Mouse (Mus musculus) brown adipose tissue, adult 24 weeks (tissue): ENCODE data around the gene Shank2. TPM values are rescaled to one million over a fixed set of nuclear protein-coding genes. Genes with fewer than 3 reads are reported as not detected.

Source experiments
- H3K27ac ChIP-seq: fragments of 200-500 bp; replicated peaks from 2 replicates; pipeline ENCODE4 v1.5.1; 2012; ENCODE audit warnings: low read depth, mild to moderate bottlenecking, low read length
- H3K4me1 ChIP-seq: fragments of 200-500 bp; 2 replicates; pipeline ENCODE4 v1.6.1; 2012; ENCODE audit warnings: low read length, mixed read lengths; ENCODE audit not compliant: control insufficient read depth, insufficient read depth, insufficient read length
- H3K4me3 ChIP-seq: fragments of 200-500 bp; 2 replicates; pipeline ENCODE4 v1.5.1; 2012; ENCODE audit warnings: low read depth, mild to moderate bottlenecking, low read length, moderate library complexity; ENCODE audit not compliant: insufficient read depth
- polyA plus RNA-seq: library from polyadenylated mRNA; stranded (reverse); fragments of >200 nt; gene quantifications from 2 replicates; pipeline ENCODE4 v1.2.4, GENCODE M21; 2012; ENCODE audit not compliant: missing spikeins, insufficient read depth, insufficient read length

Shank2 gene
- polyA plus RNA-seq, 1 experiment = not detected

DNA sequence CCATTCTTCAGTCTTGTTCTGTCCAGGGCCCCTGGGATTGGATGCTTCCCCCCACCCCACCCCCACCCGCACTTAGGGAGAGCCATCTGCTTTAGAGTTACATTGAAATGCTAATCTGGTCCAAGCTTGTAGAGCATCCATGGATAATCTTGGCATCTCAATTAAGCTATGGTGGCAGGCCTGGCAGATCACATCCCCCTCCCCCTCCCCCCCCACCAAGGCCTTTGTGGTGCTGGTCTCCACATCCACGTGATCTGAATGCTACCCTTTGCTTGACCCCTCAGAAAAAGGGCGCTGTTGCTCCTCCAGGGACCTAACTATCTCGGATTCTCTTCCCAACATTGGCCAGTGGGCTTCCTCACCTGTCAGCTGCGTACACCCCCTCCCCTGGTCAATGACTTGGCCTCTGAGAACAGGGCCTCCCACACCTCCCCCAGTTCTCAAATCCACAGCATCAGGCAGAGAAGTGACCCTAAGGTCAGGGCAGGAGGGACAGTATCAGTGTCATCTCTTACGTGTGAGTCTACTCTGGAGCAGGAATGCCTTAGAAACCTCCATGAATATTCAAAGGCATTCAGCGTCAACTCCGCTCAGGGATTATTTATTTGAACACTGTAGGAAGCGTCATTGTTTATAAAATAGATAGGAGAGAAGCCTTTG is 104.8 kb downstream of the Shank2 start:
- no peak overlapping the region for H3K27ac ChIP-seq

DNA sequence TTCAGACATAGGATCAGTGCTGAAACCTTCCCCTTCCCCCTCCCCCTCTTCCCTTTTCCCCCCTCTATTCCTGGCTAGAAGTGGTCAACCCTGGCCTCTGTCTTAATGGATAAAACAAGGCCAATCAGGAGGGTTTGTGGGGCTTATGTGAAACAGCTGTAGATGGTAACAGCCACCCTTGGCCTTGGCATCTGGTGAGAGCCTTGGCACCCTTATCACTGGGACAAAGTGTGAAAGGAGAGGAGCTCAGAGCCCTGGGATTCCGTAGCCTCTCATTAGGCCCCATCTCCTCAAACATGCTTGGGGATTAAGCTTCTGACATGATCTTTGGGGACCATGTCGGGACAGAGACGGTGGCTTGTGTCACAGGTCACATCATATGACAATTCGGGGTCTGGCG is 106.4 kb downstream of the Shank2 start:
- H3K4me1 ChIP-seq = no peaks in the 10 kb centered on the region
- no peak overlapping the region for H3K27ac ChIP-seq
- H3K4me3 ChIP-seq = no peak overlapping the region

More for the DNA sequence above, 104.8 kb downstream of the Shank2 start:
- Histone ChIP-seq H3K4me1 (no peaks in the 10 kb centered on the region), H3K4me3 (no peak overlapping the region)

DNA sequence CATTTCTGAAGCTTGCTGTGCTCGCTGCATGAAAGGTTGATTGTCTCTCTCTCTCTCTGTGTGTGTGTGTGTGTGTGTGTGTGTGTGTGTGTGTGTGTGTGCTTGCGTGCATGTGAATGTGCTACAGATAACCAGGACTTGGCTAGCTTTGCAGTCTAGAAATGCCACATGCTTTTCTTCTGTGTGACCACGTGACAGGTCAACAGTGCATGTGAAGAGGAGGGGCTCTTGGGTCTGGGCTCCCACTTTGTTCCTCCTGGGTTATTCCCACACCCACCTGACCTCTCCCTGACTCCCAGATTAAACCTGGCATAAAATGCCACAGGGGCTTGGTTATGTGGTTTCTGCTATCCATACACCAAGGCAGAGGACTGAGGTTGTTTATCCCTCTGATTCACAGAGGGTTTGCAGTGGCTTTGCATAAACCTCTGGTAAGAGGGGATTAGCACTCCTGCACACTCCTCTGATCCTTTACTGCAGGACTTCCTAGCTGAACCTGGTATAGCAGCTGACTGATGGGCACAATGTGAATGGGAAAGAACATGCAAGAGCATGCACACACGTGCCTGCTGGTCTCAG is 109.4 kb downstream of the Shank2 start:
- H3K4me1 ChIP-seq = no peaks in the 10 kb centered on the region
- no peak overlapping the region for H3K4me3 ChIP-seq
- no peak overlapping the region for H3K27ac ChIP-seq

DNA sequence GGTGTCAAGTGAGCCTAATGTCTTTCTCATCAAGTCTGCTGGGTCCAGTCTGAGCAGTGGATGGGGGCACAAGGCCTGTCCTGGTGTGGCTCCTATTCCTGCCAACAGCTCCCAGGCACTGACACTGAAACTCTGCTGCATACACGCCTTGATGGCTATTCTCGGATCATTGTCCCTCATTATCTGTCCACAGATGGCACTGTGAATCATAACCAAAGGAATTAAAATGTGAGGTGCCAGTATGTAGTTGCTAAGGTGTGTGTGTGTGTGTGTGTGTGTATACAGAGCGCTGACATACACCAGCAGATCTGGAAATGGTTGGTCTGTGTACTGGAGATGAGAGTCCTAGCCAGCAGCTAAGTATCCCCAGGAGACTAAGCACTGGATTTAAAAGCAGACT is 110.3 kb downstream of the Shank2 start:
- Histone ChIP-seq H3K27ac (no peak overlapping the region), H3K4me3 (no peak overlapping the region), H3K4me1 (no peaks in the 10 kb centered on the region)

DNA sequence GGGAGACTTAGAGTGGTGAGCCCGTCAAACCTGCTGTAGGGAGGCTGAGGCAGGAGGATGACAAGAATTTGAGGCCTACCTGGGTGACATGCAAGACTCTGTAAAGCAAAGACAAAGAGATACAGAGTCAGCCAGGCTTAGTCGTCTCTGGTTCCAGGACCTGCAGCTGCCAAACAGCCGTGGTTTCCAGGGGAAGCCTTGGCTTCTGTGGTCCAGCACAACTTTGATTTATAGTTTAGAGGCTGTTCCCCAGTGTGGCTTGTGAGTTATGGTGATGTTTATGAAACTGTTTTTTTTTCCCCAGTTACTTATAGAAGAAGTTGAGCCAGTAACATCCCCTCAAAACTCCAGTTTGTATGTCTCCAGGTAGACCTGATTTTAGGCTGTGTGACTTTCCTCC is 112.5 kb downstream of the Shank2 start:
- H3K27ac ChIP-seq = no peak overlapping the region
- H3K4me3 ChIP-seq = no peak overlapping the region
- H3K4me1 ChIP-seq = no peaks in the 10 kb centered on the region

DNA sequence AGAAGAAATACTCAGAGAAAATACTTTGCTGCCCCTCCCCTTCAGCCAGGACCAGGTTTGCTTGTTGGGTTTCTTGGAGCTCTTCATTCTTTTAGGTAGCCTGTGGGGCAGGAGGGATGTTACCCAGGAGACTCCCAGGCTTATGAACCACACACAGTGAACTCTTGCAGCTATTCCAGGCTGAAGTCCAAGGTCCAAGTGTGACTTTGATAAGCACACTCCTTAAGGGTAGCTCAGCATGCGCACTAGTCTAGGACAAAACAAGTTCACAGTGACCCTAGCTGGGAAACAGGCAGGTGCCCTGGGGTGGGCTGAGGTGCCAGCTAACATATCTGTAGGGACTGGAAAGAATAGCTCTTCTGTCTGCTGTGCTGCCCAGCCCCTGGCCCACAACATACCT is 117.8 kb downstream of the Shank2 start:
- H3K4me3 ChIP-seq = no peak overlapping the region

DNA sequence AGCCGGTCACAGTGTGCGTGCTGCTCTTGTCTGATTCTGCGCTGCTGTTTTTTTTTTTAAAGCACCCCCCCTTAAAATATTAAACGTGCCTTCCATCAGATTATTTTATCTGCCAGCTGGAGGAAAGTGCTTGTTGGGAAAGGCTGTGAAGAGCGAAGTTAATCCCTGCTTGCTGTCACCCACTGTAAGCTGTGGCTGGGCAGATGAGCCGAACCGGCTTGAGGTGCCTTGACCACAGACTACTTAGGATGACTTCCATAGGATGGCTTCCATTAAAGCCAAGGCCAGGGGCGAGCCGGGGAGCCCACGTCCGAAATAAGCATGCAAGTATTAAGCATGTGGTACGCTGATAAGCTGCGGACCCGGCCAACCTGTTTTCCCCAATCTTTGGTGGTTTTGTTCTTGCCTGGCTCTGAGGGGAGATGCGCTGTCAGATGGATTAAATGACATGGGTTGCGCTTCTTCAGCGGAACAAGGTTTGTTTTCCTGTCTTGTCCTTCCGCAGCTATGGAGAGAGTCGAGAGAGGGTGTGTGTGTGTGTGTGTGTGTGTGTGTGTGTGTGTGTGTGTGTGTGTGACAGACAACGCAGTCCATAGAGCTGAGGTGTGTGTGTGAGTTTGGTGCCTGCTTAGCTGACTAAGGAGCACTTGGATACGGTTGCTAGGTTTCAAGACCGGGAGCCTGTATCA is 131.1 kb downstream of the Shank2 start:
- Histone ChIP-seq H3K4me1 (no peaks in the 10 kb centered on the region), H3K4me3 (no peak overlapping the region), H3K27ac (no peak overlapping the region)

More for the DNA sequence above, 117.8 kb downstream of the Shank2 start:
- H3K27ac ChIP-seq = no peak overlapping the region
- H3K4me1 ChIP-seq = no peaks in the 10 kb centered on the region

DNA sequence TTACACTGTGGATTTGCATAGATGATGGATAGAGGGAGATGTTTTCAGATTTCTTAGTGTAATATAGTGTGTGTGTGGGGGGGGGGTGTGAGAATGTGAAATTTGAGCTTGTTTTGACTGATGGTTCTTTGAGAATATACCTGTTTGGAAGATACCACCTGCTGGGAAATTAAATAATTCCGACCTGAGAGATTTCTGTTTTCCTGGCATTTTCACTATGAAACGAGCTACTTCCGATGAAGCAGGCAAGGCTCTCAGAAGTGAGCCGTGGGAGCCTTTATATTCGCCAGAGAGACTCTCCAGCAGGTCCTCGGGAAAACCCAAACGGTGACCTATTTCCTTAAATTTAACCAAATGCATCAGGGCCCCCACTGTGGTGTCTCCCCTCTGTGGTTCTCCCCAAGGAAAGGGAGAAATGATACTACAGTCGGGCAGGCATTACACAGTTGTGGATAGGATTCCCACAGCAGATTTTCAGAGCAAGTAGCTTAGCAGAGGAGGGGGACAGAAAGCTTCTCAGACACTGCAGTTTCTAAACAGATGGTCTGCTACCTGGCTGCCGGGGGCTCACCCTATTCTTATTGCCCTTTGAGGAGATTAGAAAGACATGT is 131.8 kb downstream of the Shank2 start:
- no peak overlapping the region for H3K27ac ChIP-seq
- no peaks in the 10 kb centered on the region for H3K4me1 ChIP-seq
- no peak overlapping the region for H3K4me3 ChIP-seq

DNA sequence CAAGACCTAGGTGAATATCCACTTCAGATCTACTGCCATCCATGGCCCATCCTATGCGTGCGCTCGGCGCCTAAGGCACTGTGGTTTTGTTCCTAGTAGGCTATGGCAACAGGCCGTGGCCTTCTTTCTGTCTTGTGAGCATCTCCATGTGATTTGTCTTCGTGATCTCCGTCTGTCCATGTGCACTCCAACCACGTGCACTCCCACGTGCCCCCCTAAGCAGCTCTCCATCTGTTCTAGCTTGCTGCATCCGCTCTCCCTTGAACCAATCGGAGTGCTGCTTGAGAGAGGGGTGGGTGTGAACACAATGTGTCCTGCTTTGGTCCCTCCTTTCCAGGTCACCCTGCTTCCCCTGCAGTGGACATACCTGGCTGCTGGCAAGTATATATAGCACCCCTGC is 133.0 kb downstream of the Shank2 start:
- Histone ChIP-seq H3K4me1 (no peaks in the 10 kb centered on the region), H3K27ac (no peak overlapping the region), H3K4me3 (no peak overlapping the region)

DNA sequence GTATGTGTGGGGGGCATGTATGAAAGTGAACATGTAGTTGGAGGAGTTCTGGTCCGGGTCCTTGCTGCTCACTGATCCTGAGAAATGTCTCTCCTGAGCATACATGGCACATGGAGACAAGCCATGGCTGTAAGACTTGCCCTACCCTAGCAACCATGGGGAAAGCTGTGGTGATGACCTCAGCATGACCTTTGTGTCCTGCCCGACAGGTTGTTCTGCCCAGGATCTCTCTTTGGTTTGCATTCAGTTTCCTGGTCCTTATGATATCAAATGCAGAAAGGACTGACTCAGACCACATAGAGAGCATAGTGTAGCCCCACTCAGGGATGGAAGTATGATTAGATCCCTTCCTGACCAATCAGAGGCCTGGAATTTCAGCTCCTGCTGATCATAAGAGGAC is 136.1 kb downstream of the Shank2 start:
- no peak overlapping the region for H3K27ac ChIP-seq
- no peaks in the 10 kb centered on the region; the same call in 1 of the 2 replicates for H3K4me1 ChIP-seq
- H3K4me3 ChIP-seq = no peak overlapping the region

DNA sequence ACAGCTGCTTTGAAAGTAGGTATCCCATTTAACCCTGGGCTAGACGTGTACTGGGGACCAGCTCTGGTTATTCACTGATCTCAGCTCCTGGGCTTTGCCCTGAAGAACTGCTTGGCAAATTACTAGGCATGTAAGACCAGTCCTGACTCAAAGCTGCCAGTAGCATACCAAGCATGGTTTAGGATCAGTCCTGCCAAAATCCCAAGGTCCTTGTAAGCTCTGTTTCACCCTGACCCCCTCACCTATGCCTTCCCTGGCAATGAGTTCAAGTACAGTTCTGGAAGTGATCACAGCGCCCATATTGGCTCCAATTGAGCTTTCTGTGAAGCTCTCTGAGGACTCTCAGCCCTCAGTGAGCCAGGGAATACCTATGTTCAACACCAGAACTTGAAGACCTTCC is 136.7 kb downstream of the Shank2 start:
- Histone ChIP-seq H3K4me3 (no peak overlapping the region), H3K4me1 (no peaks in the 10 kb centered on the region; the same call in 1 of the 2 replicates), H3K27ac (no peak overlapping the region)

DNA sequence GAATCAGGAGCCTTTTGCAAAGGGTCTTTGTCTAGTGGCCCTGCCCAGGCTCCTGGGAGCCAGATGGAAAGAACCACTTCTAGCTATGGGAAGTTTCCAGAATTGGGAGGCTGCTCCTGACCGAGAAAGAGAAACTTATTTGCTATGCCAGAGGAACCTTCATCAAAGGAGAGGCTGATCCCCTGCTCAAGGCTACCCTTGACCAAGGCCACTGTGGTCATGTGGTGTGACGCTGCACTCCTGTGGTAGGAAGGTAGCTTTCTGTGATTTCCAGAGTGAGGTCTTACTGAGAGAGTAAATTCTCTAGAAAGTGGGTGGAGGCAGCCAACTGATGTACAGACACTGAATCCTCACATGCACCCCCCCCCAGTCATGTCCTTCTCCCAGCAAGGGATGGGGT is 138.0 kb downstream of the Shank2 start:
- Histone ChIP-seq H3K27ac (no peak overlapping the region), H3K4me1 (no peaks in the 10 kb centered on the region; the same call in 1 of the 2 replicates), H3K4me3 (no peak overlapping the region)

DNA sequence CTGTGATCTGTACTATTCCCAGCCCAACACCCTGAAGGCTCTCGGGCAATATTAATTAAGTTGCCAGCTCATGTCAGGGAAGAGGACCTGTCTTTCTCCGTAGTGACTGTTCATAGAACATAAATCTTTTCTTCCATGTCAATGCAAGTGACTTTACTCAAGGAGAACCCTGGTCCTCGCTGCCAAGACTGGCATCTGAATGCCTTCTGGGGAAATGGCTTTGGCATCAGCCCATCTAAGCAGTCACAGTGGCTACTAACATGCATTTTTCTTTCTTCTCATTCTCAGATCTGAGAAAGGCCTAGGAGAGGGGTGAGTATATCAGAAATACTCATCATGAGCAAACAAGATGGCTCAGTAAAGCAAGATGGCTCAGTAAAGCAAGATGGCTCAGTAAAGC is 138.7 kb downstream of the Shank2 start:
- H3K4me1 ChIP-seq = no peaks in the 10 kb centered on the region; the same call in 1 of the 2 replicates
- H3K27ac ChIP-seq = no peak overlapping the region
- H3K4me3 ChIP-seq = no peak overlapping the region

DNA sequence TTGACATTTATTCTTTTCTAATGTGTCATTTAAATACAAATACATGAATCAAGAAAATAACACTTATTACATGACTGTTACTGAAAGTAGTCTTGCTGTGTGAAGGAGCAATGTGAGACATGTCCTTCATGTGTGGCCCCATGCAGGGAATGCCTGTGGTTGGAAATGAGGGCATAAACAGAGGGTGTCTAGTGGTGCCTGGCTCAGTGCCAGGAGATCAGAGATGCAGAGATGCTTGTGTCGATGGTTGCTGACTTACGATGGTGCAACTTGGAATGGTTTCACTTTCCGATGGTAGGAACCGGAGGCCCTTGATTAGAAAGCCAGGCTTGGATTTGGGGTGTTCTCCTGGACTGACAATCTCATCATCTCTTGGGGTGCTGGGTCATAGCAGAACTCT is 140.3 kb downstream of the Shank2 start:
- Histone ChIP-seq H3K4me3 (no peak overlapping the region), H3K27ac (no peak overlapping the region), H3K4me1 (no peaks in the 10 kb centered on the region; the same call in 1 of the 2 replicates)

DNA sequence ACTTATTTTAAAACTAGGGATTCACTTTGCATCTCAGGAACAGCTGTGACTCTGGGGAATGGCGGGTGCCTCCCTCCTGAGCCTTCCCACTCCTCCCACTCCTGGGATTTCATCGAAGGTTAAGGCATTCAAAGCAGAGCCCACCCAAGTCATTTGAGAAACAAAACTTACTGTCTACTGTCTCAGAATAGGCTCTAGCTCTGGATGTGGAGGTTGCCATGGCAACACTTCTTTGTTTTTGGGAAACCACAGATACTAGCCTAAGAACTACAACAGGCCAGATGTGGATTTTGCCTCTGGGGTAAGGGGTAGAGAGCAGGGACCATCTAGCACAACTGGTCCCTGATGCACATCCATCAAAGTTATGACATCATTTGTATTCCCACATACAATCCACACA is 142.2 kb downstream of the Shank2 start:
- no peak overlapping the region for H3K27ac ChIP-seq
- H3K4me3 ChIP-seq = no peak overlapping the region
- no peaks in the 10 kb centered on the region; the same call in 1 of the 2 replicates for H3K4me1 ChIP-seq
